Mouse (Mus musculus) adrenal gland, adult 8-10 months (tissue): ENCODE data around the gene Wipf1. TPM values are rescaled to one million over a fixed set of nuclear protein-coding genes. Genes with fewer than 3 reads are reported as not detected.
"Not testable (repeated sequence)": the region's sequence is repeated elsewhere in the genome, so short reads cannot be mapped to it uniquely, and the experiment has no call there.

Experiments used
- DNase-seq: peaks from one replicate; pipeline ENCODE4 v3.0.0; 2022
- total RNA-seq, 4 experiments: library from RNA; stranded (reverse); gene quantifications; 2 replicates each; pipeline ENCODE4 v1.2.4; 2022

Gene Wipf1
- total RNA-seq, 4 experiments from 2014 or later = 14.3 to 30.5 (median 19.8) TPM

GRCm38 (mm10) chr2:73506337-73506736 is 23.2 kb downstream of the Wipf1 start:
- DNase-seq = not testable (repeated sequence)

DNA sequence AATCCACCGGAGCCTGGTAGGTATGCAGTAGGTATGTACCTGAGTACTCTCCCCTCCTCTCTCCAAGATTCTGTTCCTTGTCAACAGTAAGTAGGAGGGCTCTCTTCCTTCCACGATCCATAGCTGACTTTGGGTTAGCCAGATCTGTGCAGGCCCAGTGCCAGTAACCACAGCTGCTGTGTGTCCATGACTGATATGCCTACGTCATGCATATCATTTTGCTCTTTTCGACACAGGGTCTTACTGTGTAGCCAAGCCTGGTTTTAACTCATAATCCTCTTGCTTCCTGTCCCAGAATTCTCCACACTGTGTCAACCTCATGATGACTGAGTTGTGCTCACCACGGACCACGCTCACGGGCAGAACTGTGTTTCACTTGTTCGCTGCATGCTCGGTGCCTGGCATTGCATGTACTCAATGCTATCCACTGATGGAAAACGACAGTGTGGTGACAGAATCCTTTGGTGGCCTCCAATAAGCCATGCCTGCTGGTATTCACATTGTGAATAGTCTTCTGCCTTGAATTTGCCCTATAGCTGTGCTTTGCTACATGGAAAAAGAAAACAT is 26.6 kb downstream of the Wipf1 start:
- no peak for DNase-seq

DNA sequence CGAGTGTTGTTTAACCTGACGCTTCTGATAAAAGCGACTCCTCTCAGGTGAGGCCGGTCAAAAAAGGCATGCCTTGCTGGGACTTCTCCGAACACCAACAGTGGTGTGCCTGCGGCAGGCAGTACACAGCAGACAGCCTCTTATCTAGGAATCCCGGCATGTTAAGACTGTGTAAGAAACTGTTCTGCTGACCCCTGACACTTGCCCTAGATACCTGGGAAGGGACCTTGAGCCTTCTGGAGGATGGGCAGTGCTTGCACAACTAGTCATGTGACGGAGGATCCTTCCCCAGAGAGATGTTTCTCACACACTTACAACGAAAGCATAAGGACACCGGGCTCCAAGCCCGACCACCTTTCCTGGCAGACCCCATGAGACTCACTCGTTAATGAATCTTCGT is 28.7 kb downstream of the Wipf1 start:
- no peak for DNase-seq

DNA sequence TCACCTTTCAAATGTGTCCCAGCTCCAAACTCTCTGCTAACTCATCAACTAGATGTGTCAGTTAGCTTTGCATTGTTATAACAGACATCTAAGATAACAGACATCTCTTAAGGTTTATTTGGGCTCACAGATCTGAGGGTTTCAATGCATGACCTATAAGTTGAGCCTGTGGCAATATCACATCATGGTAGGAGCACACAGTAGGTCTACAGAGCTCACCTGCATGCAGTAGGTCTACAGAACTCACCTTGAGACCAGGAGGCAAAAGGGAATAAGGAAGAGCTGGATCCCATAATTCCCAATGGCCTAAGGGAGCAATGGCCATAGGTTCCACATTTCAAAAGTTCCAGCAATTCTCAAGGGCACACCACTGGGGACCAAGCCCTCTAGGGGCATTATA is 31.2 kb downstream of the Wipf1 start:
- no peak for DNase-seq

- DNase-seq = no peak
Observed at GRCm38 (mm10) chr2:73497572-73497971, 32.0 kb downstream of the Wipf1 start.

DNA sequence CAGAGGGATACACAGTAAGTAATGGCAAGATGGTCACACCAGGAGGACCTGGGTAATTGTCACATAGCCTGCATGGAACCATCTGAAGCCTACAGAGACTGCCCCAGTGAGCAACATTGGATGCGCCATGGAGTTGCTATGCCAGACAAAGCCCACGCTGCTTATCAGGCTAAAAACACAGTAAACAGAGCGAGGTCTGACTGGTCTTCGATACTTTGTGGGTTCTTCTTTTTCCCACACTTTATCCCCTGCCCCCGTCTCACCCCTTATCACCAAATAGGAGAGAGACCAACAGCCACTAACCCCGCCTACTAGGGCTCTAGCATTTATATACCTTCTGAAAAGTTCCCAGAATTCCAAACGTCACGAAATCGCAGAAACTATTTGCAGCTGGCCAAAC is 32.6 kb downstream of the Wipf1 start:
- no peak for DNase-seq

DNA sequence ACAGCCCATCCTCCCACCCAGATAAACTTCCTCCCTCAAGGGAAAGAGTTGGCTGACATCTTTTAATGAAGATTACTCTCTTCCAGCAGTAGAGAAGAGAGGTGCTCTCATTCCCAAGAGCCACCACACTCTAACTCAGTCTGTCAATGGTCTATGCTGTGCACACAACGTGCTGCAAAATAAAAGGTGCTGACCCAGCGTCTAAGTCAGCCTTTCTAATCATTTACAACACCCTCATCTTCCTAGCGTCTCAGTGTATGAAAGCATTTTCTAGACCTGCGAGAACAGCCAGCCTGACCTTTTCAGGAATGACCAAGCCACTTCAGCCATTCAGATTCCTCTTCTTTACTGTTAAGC is 33.2 kb downstream of the Wipf1 start:
- DNase-seq = no peak

- no peak for DNase-seq
Observed at GRCm38 (mm10) chr2:73495617-73496328, 33.8 kb downstream of the Wipf1 start.

DNA sequence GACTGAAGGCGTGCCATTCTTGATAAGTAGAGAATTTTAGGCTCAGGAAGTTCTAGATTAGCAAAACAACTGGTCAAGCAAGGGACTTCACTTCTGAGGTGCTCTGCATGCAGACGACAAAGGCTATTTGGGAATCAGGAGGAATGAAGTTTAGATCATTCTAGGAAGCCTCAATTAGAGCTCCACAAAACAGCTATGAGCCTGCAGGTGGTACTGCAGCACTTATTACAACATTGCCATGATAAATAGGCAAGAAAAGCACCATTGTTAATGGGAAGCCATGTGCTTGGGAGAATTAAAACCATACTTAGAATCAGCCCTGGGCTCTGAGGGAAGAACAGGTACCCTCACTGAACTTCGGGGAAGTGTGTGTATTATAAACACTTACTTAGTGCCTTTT is 36.0 kb downstream of the Wipf1 start:
- no peak for DNase-seq

GRCm38 (mm10) chr2:73491442-73492241 is 37.9 kb downstream of the Wipf1 start:
- no peak for DNase-seq

GRCm38 (mm10) chr2:73490466-73490865 is 39.1 kb downstream of the Wipf1 start:
- no peak for DNase-seq

- no peak for DNase-seq
Observed at GRCm38 (mm10) chr2:73486120-73486601, 43.4 kb downstream of the Wipf1 start.

DNA sequence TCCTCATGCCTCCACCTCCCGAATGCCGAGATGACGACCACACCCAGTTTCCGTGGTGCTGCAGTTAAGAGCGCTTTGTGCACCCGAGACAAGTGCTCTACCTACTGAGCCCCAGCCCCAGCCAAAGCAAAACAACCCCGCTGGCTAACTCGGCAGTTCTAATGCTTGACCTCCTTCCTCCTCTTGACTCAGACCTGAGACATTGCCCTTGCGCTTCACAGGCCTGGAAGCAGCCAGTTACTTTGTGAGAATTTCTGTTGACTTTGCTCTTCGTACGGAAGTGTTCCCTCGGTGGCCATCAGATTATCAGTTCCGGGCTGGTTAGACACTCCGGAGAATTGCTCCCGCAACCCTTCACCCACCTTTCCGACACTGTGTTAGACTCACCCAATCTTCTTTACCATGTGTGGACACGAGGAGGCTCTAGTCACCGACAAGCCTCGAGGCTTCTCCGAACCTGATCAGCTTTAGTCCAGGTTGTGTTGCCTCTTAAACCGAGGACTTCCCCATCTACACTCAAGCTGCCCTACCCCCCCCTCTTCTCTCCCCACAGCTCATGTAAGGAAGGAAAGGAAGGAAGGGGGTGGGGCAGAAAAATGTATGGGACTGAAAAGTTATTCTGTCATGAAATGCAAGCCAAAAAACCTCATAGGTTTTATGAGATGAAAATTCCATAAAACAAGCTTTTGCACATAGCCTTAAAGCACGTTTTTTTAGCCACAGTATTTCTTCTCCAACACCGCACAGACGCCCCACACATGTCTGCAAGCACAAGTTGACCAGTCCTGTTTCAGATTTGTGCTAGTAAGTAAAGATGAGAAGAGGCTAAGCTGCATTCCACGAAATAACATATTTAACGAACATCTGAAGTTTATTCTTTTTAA is 44.1 kb downstream of the Wipf1 start:
- no peak for DNase-seq

DNA sequence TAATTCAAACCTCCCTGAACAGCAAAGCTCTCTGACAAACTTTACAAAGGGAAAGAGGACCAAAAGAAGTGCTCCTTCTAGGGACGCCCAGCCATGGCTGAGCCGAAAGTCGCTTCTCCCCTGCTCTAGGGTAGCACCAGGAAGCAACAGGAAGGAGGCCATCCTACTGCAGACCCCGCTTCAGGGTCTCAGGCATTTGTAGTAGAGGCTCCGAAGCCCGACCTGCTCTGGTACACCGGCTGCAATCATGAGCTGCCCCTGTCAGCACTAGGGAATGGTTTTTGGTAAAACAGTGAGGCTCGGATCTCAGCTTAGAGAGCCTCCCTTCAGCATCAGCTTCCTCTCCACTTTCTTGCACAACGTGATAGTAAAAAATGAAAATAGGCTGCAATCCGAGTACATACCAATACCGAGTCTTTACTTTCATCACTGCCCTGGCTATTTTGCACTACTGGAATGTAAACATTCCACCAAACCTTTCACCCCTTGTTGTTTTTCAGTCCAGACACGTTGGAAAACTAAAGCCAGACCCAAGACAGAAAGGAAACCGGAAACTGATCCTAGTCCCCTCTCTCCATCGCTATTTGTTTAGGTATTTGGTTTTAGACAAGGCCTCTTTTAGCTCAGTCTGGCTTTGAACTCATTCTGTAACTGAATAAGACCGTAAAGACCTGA is 44.8 kb downstream of the Wipf1 start:
- no peak for DNase-seq

DNA sequence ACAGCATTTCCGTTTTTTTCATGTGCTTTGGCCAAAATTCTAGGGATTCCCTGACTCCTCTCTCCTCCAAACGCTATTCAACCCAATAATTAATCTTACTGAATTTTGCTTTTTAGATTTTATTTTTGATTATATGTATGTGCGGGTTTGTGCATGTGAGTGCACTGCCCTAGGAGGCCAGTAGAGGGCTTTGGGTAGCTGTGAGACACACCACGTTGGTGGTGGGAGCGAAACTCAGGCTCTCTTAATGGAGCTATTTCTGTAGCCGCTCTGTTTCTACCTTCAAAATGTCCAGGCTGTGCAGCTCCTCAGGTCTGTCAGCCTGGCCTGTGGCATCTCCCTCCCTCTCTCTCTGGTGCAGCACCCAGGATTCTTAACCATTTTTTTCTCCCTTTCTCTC is 50.7 kb downstream of the Wipf1 start:
- no peak for DNase-seq

- DNase-seq = no peak
Observed at GRCm38 (mm10) chr2:73477501-73477900, 52.0 kb downstream of the Wipf1 start.

GRCm38 (mm10) chr2:73475519-73475918 is 54.0 kb downstream of the Wipf1 start:
- no peak for DNase-seq

DNA sequence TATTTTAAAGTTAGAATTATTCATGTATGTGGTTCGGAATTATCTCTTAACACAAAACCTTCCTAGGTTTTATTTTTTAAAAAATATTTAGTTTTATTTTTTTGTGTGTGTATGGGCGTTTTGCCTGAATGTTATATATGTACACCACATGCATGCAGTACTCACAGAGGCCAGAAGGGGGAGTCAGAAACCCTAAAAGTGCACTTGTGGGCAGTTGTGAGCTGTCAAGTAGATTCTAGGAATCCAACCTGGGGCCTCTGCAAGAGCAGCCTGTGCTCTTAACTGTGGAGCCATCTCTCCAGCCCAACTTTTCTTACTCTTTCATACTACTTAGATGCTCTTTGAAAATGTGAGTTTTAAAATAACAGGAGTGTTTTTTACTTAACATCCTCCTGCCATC is 57.4 kb downstream of the Wipf1 start:
- DNase-seq = no peak

DNA sequence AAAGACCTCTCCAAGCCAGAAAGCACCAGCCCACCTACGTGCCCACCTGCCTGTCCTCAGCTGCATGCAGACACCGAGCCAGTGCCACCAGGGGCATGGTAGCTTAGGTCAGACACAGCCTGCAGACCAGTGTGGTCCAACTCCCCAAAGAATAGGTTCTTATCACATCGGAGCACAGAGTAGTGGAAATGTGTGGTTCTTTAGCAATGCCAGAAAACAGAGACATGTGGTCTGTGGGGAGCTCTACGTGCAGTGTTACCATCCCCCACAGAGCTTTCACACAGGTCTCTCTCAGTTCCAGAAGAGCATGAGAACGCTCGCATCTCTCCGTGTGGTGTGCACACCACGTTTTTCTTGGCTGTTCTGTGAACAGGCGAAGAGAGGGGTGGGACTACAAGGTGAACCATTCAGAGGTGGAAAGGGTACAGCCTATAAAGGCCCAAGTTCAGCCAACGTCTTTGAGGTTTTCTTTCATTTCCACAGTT is 59.3 kb downstream of the Wipf1 start:
- no peak for DNase-seq

- no peak for DNase-seq
Observed at GRCm38 (mm10) chr2:73469552-73469951, 60.0 kb downstream of the Wipf1 start.

DNA sequence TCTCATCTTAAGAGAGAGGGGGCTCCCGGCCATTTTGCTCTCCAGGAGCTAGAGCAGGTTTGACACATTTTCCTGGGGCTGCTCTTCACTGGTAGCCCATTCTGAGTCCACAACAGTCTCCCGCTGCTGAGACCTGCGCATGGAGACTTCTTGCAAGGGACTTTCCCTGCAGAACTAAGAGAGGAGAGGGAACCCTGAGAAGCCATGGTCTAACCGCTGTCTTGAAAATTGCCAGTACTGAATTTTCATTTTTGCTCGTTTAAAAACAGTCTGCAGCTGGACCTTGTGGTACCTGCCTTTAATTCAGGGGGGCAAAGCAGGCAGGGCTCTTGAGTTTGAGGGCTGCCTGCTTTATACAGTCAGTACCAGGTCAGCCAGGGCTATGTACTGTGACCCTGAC is 60.5 kb downstream of the Wipf1 start:
- DNase-seq = no peak
